Mouse (Mus musculus) kidney, postnatal 0 days (tissue): Measurements from ENCODE around the gene Ankrd9. TPM values are rescaled to one million over a fixed set of nuclear protein-coding genes. Genes with fewer than 3 reads are reported as not detected.

ENCODE experiments used
- ATAC-seq: fragments of 200-750 bp; cut with Nextera tagmentation; replicated peaks from 2 replicates; pipeline ENCODE4 v1.8.0; 2017; ENCODE audit warnings: low read depth, moderate number of reproducible peaks, moderate TSS enrichment, moderate library complexity; ENCODE audit not compliant: low FRiP score
- DNase-seq: peaks from one replicate; pipeline ENCODE4 v3.0.0-alpha.2; 2016; ENCODE audit warnings: low spot score
- H3K27ac ChIP-seq: fragments of 300-500 bp; sonication (generic); 2 replicates; pipeline ENCODE4 v1.5.1; 2014; ENCODE audit warnings: mild to moderate bottlenecking
- H3K27me3 ChIP-seq: fragments of 300-500 bp; sonication (generic); 2 replicates; pipeline ENCODE4 v1.6.1; 2014; ENCODE audit warnings: low read length, mixed read lengths; ENCODE audit not compliant: insufficient read depth
- H3K36me3 ChIP-seq: fragments of 300-500 bp; sonication (generic); 2 replicates; pipeline ENCODE4 v1.6.1; 2014; ENCODE audit warnings: low read length, mixed read lengths; ENCODE audit not compliant: insufficient read depth
- H3K4me1 ChIP-seq: fragments of 300-500 bp; sonication (generic); replicated peaks from 2 replicates; pipeline ENCODE4 v1.6.1; 2014; ENCODE audit warnings: antibody characterized with exemption, low read length, mixed read lengths; ENCODE audit not compliant: insufficient read depth
- H3K4me2 ChIP-seq: fragments of 300-500 bp; sonication (generic); 2 replicates; pipeline ENCODE4 v1.6.1; 2014; ENCODE audit warnings: mild to moderate bottlenecking, low read length, moderate library complexity, mixed read lengths
- H3K4me3 ChIP-seq: fragments of 300-500 bp; sonication (generic); replicated peaks from 2 replicates; pipeline ENCODE4 v1.5.1; 2014; ENCODE audit warnings: low read depth, low read length
- H3K9ac ChIP-seq: fragments of 300-500 bp; sonication (generic); 2 replicates; pipeline ENCODE4 v1.6.1; 2014; ENCODE audit warnings: low read depth, low read length
- H3K9me3 ChIP-seq: fragments of 300-500 bp; sonication (generic); replicated peaks from 2 replicates; pipeline ENCODE4 v1.6.1; 2016; ENCODE audit warnings: low read length, inconsistent platforms, mixed read lengths
- CTCF ChIP-seq: IDR thresholded peaks from 2 replicates; pipeline ENCODE4 v1.5.1; 2016; ENCODE audit warnings: antibody characterized with exemption, low read depth, mild to moderate bottlenecking, moderate library complexity
- WGBS: fragments of 180-500 bp; shearing (Covaris S2); extraction: QIAGEN DNeasy Blood & Tissue Kit; methylation state at CpG from one replicate; pipeline ENCODE4 v1.1.7; 2014; 5-methylcytosine and 5-hydroxymethylcytosine counted together
- polyA plus RNA-seq: library from polyadenylated mRNA; unstranded; fragments of >200 nt; fragmentation: Nextera tagmentation; extraction: Ambion mirVana; gene quantifications from 2 replicates; pipeline ENCODE4 v1.2.1, GENCODE M21; 2015

Ankrd9 gene
- polyA plus RNA-seq, 1 experiment from 2014 or later = 19.5 TPM

- 75% methylated on average over 8 of the region's 8 CpGs for WGBS
- Histone ChIP-seq H3K4me2 (no peak overlapping the region), H3K27me3 (no peaks in the 10 kb centered on the region), H3K4me1 (no peaks in the 10 kb centered on the region), H3K27ac (no peak overlapping the region; the same call in 1 of the 2 replicates), H3K9me3 (no peaks in the 10 kb centered on the region), H3K36me3 (no peaks in the 10 kb centered on the region), H3K4me3 (no peak overlapping the region), H3K9ac (no peak overlapping the region)
- DNase-seq = no peak
- no peak for ATAC-seq
- no peak for TF ChIP-seq CTCF
These were observed 4.9 kb upstream of the Ankrd9 start for GRCm38 (mm10) chr12:110983714-110984113.

GRCm38 (mm10) chr12:110983083-110983482 is 4.2 kb upstream of the Ankrd9 start:
- no peak overlapping the region for H3K27ac ChIP-seq
- no peak overlapping the region for H3K4me3 ChIP-seq
- TF ChIP-seq CTCF = no peak
- ATAC-seq = no peak
- no peaks in the 10 kb centered on the region for H3K36me3 ChIP-seq
- H3K9me3 ChIP-seq = no peaks in the 10 kb centered on the region
- H3K9ac ChIP-seq = no peak overlapping the region
- 64% methylated on average over 8 of the region's 8 CpGs for WGBS
- no peaks in the 10 kb centered on the region for H3K27me3 ChIP-seq
- 0 out of 2 replicates have a peak, but pooled peaks cover 3% of the 10 kb centered on the region for H3K4me1 ChIP-seq
- DNase-seq = no peak
- H3K4me2 ChIP-seq = no peak overlapping the region

DNA sequence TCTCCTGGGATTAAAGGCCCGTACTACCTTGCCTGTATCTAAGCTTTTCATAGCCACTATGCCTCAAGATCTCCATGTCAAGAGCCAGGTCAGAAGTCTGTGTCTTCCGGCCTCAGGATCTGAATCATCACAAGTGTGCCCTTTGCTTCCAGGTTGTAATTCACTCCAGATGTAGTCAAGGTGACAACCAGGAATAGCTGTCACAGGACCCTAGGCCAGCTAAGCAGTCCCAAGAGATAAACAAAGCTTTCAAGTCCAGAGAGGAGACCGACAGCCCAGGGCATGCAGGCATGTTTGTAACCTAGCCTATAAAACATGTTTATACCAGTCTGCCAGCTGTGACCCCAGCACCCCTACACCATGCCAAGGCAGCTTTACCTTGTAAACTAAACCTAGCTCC is 2.9 kb upstream of the Ankrd9 start:
- 0 out of 2 replicates have a peak, but pooled peaks cover 3% of the 10 kb centered on the region for H3K36me3 ChIP-seq
- H3K27me3 ChIP-seq = no peaks in the 10 kb centered on the region
- DNase-seq (no peak), ATAC-seq (no peak)
- WGBS = 63% methylated on average over 3 of the region's 3 CpGs
- H3K9me3 ChIP-seq = no peaks in the 10 kb centered on the region
- no peak overlapping the region for H3K27ac ChIP-seq
- no peak overlapping the region for H3K4me3 ChIP-seq
- H3K9ac ChIP-seq = no peak overlapping the region
- H3K4me2 ChIP-seq = no peak overlapping the region
- 0 out of 2 replicates have a peak, but pooled peaks cover 3% of the 10 kb centered on the region for H3K4me1 ChIP-seq
- TF ChIP-seq CTCF = no peak

DNA sequence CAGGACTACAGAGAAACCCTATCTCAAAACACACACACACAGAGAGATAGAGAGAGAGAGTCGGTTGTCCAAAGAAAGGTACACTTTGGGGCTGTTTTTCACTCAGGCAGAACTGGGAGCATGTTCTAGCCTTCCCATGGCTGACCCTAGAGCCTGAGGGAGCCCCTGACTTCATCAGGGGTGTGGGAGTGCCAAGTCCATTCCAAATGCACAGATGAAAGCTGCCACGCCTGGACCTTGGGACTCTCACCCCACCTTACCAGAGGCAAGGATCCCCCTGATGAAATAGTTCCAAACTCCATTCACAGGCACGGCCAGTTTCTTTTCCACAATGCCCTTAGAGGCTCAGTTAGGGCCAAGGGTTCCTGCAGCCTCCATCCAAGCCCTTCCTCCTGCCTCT is 968 bp upstream of the Ankrd9 start:
- 0 out of 2 replicates have a peak, but pooled peaks cover 3% of the 10 kb centered on the region for H3K36me3 ChIP-seq
- H3K4me3 ChIP-seq = no peak overlapping the region
- 65% methylated on average over 3 of the region's 3 CpGs for WGBS
- no peak for ATAC-seq
- no peaks in the 10 kb centered on the region for H3K27me3 ChIP-seq
- 0 out of 2 replicates have a peak overlapping the region, but pooled peaks have one; percentile 55 for H3K27ac ChIP-seq
- no peaks in the 10 kb centered on the region for H3K9me3 ChIP-seq
- DNase-seq = no peak
- no peak overlapping the region for H3K4me2 ChIP-seq
- H3K4me1 ChIP-seq = 0 out of 2 replicates have a peak, but pooled peaks cover 3% of the 10 kb centered on the region
- no peak for TF ChIP-seq CTCF
- H3K9ac ChIP-seq = no peak overlapping the region

GRCm38 (mm10) chr12:110977896-110978606 is 789 bp downstream of the Ankrd9 start:
- peak overlapping the region; percentile 97 for H3K4me2 ChIP-seq
- 0 out of 2 replicates have a peak, but pooled peaks cover 3% of the 10 kb centered on the region for H3K36me3 ChIP-seq
- peak; percentile 25 for ATAC-seq
- H3K27me3 ChIP-seq = no peaks in the 10 kb centered on the region
- no peak for TF ChIP-seq CTCF
- H3K27ac ChIP-seq = peak overlapping the region; percentile 83
- H3K4me1 ChIP-seq = 0 out of 2 replicates have a peak, but pooled peaks cover 3% of the 10 kb centered on the region
- peak overlapping the region; percentile 87 for H3K9ac ChIP-seq
- H3K9me3 ChIP-seq = no peaks in the 10 kb centered on the region
- WGBS = 39% methylated on average over 14 of the region's 14 CpGs
- H3K4me3 ChIP-seq = peak overlapping the region; percentile 66
- DNase-seq = no peak

DNA sequence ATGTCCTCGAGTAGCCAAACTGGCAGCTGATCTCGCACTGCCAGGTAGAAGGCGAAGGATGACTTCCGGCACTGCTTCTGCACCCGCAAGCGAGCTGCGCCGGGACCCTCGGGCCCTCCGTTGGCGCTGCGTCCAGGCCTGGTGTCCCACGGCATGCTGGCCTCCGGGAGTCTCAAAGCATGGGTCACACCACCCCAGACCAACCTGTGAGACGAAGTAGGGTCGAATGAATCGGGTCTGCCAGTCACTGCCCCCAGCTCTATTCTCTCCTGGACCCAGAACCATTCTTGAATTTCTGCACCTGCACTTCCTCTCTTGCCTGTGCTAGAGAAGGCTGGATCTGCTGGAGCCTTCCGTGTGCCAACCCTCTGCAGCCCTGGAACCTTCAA is 1.5 kb downstream of the Ankrd9 start:
- Histone ChIP-seq H3K4me1 (0 out of 2 replicates have a peak, but pooled peaks cover 3% of the 10 kb centered on the region), H3K4me2 (no peak overlapping the region), H3K9ac (no peak overlapping the region), H3K27ac (no peak overlapping the region), H3K27me3 (no peaks in the 10 kb centered on the region), H3K9me3 (no peaks in the 10 kb centered on the region), H3K36me3 (0 out of 2 replicates have a peak, but pooled peaks cover 6% of the 10 kb centered on the region), H3K4me3 (no peak overlapping the region)
- DNase-seq (no peak), ATAC-seq (no peak)
- 95% methylated on average over 18 of the region's 18 CpGs for WGBS
- TF ChIP-seq CTCF = no peak
